Mouse (Mus musculus) stomach, embryonic 16.5 days (tissue): Measurements from ENCODE around the gene Pigk. TPM values are rescaled to one million over a fixed set of nuclear protein-coding genes. Genes with fewer than 3 reads are reported as not detected.
A peak's percentile ranks its signal among the peaks of the same experiment; 100 is the strongest.

ENCODE experiments used
- ATAC-seq: fragments of 200-750 bp; cut with Nextera tagmentation; 2 replicates; pipeline ENCODE4 v1.8.0; 2017; ENCODE audit warnings: moderate number of reproducible peaks, moderate TSS enrichment; ENCODE audit not compliant: insufficient read depth, low FRiP score
- H3K27ac ChIP-seq: fragments of 300-500 bp; sonication (generic); 2 replicates; pipeline ENCODE4 v1.5.1; 2014; ENCODE audit warnings: low read length
- H3K27me3 ChIP-seq: fragments of 300-500 bp; sonication (generic); 2 replicates; pipeline ENCODE4 v1.6.1; 2014; ENCODE audit warnings: low read length, control low read depth, mixed read lengths; ENCODE audit not compliant: control insufficient read depth, insufficient read depth
- H3K36me3 ChIP-seq: fragments of 300-500 bp; sonication (generic); 2 replicates; pipeline ENCODE4 v1.6.1; 2014; ENCODE audit warnings: low read length; ENCODE audit not compliant: control insufficient read depth, insufficient read depth
- H3K4me1 ChIP-seq: fragments of 300-500 bp; sonication (generic); 2 replicates; pipeline ENCODE4 v1.6.1; 2014; ENCODE audit warnings: low read length, control low read depth, mixed read lengths; ENCODE audit not compliant: control insufficient read depth, insufficient read depth
- H3K4me2 ChIP-seq: fragments of 300-500 bp; sonication (generic); 2 replicates; pipeline ENCODE4 v1.6.1; 2014; ENCODE audit warnings: low read depth, low read length, mixed read lengths
- H3K4me3 ChIP-seq: fragments of 300-500 bp; sonication (generic); replicated peaks from 2 replicates; pipeline ENCODE4 v1.5.1; 2014; ENCODE audit warnings: mild to moderate bottlenecking, low read length
- H3K9ac ChIP-seq: fragments of 300-500 bp; sonication (generic); 2 replicates; pipeline ENCODE4 v1.6.1; 2014; ENCODE audit warnings: low read length
- H3K9me3 ChIP-seq: fragments of 300-500 bp; sonication (generic); replicated peaks from 2 replicates; pipeline ENCODE4 v1.6.1; 2016; ENCODE audit warnings: low read length, control low read depth; ENCODE audit not compliant: control insufficient read depth
- WGBS: fragments of 180-500 bp; shearing (Covaris S2); extraction: QIAGEN DNeasy Blood & Tissue Kit; methylation state at CpG from one replicate; pipeline ENCODE4 v1.1.7; 2014; 5-methylcytosine and 5-hydroxymethylcytosine counted together
- polyA plus RNA-seq: library from polyadenylated mRNA; unstranded; fragments of >200 nt; fragmentation: Nextera tagmentation; extraction: Ambion mirVana; gene quantifications from 2 replicates; pipeline ENCODE4 v1.2.1, GENCODE M21; 2015

Gene Pigk
- polyA plus RNA-seq, 1 experiment from 2014 or later, result 39.0 TPM

DNA sequence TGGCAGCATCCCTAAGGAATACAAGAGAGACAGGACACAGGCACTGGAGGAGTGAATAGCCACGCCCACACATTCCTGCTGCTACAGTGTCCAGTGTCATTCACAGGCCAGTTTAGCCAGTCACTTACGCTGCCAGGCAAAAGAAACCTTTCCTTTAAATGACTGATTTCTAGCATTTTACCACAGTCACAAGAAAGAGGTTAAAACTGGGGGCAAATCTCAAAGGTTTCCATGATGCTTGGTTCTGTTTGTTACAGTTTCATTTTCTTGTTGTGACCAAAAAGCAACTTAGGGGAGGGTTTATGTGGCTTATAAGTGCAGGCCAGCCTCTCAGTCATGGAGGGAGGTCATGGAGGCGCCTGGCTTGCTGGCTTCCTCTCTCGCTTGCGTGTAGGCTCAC lies 193.8 kb downstream of the Pigk start:
- no peaks in the 10 kb centered on the region for H3K9me3 ChIP-seq
- 80% methylated on average over 5 of the region's 5 CpGs for WGBS
- H3K27ac ChIP-seq, result no peak overlapping the region
- H3K4me1 ChIP-seq, result no peaks in the 10 kb centered on the region
- no peaks in the 10 kb centered on the region for H3K27me3 ChIP-seq
- no peak overlapping the region for H3K9ac ChIP-seq
- no peaks in the 10 kb centered on the region for H3K36me3 ChIP-seq
- no peak overlapping the region for H3K4me2 ChIP-seq
- no peak overlapping the region for H3K4me3 ChIP-seq
- no peak for ATAC-seq

DNA sequence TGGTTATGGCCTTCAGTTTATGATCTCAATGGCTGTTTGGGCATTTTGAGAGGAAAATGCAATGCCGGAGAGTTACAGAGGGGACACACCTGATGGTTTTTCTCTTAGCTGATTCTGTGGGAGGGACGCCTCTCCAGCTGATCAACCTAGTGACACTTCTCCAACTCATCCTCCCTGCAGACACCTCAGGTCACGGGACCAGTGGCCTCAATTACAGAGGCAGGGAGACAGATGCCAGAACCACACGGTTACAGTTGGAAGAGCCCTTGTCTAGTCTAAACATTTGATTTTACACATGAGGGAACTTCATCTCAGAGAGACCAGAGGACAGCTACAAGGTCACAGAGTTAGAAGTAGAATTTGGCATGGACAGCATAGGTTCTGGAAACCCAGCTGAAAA lies 197.7 kb downstream of the Pigk start:
- H3K27ac ChIP-seq, result 0 out of 2 replicates have a peak overlapping the region, but pooled peaks have one; percentile 8
- H3K36me3 ChIP-seq, result no peaks in the 10 kb centered on the region
- no peaks in the 10 kb centered on the region for H3K27me3 ChIP-seq
- no peaks in the 10 kb centered on the region for H3K4me1 ChIP-seq
- 72% methylated on average over 4 of the region's 4 CpGs for WGBS
- no peak overlapping the region for H3K9ac ChIP-seq
- no peak overlapping the region for H3K4me3 ChIP-seq
- ATAC-seq, result no peak
- no peaks in the 10 kb centered on the region for H3K9me3 ChIP-seq
- H3K4me2 ChIP-seq, result no peak overlapping the region

GRCm38 (mm10) chr3:152912216-152913101 lies 198.6 kb downstream of the Pigk start:
- Histone ChIP-seq H3K4me1 (no peaks in the 10 kb centered on the region), H3K9ac (no peak overlapping the region), H3K4me2 (no peak overlapping the region), H3K27ac (0 out of 2 replicates have a peak overlapping the region, but pooled peaks have one; percentile 8), H3K36me3 (no peaks in the 10 kb centered on the region), H3K4me3 (no peak overlapping the region), H3K9me3 (no peaks in the 10 kb centered on the region), H3K27me3 (no peaks in the 10 kb centered on the region)
- peak; percentile 53 for ATAC-seq
- 78% methylated on average over 23 of the region's 23 CpGs for WGBS

DNA sequence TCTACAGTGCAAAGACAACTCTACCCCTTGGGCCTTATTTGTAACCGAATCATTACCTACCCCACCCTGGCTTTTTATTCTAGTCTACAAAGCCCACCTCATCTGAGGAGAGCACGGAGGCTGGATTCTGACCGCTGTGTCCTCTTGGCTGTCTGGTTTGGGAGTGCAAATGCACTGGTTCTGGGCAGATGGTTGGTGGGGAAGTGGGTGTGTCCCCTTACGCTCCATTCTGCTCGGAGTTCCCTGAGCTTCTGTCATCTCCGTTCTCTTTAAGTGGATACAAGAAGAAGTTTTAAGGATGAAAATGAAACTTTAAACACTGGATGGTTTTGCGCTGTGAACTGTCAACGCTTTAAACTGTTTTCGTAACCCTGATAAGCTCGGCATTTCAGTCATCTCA lies 199.2 kb downstream of the Pigk start:
- no peak overlapping the region for H3K9ac ChIP-seq
- H3K4me2 ChIP-seq, result no peak overlapping the region
- H3K4me1 ChIP-seq, result no peaks in the 10 kb centered on the region
- ATAC-seq, result no peak
- H3K4me3 ChIP-seq, result no peak overlapping the region
- H3K36me3 ChIP-seq, result no peaks in the 10 kb centered on the region
- H3K27me3 ChIP-seq, result no peaks in the 10 kb centered on the region
- H3K27ac ChIP-seq, result 0 out of 2 replicates have a peak overlapping the region, but pooled peaks have one; percentile 2
- 80% methylated on average over 10 of the region's 10 CpGs for WGBS
- no peaks in the 10 kb centered on the region for H3K9me3 ChIP-seq

GRCm38 (mm10) chr3:152913625-152914024 lies 199.7 kb downstream of the Pigk start:
- no peak for ATAC-seq
- no peaks in the 10 kb centered on the region for H3K36me3 ChIP-seq
- H3K27ac ChIP-seq, result no peak overlapping the region
- no peaks in the 10 kb centered on the region for H3K27me3 ChIP-seq
- 89% methylated on average over 3 of the region's 3 CpGs for WGBS
- no peaks in the 10 kb centered on the region for H3K9me3 ChIP-seq
- no peaks in the 10 kb centered on the region for H3K4me1 ChIP-seq
- H3K4me3 ChIP-seq, result no peak overlapping the region
- no peak overlapping the region for H3K9ac ChIP-seq
- H3K4me2 ChIP-seq, result no peak overlapping the region

DNA sequence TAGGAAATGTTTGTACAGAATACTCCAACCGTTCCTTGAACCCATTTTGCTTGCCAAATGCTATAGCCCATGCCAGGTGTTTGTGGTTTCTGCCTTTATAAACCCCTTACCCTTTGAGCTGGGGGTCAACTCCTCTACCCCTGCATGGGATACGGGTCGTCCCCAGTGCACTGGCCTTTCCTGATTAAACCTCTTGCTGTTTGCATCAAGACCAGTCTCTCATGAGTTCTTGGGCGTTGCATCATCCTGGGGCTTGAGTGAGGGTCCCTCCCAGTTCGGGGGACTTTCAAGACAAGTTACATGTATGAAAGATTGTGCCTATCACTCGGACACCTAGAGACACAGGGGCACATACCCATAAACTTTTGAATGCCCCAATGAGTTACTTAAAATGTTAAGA lies 200.5 kb downstream of the Pigk start:
- no peak for ATAC-seq
- 71% methylated on average over 6 of the region's 6 CpGs for WGBS
- Histone ChIP-seq H3K4me3 (no peak overlapping the region), H3K4me2 (no peak overlapping the region), H3K9ac (no peak overlapping the region), H3K36me3 (no peaks in the 10 kb centered on the region), H3K9me3 (no peaks in the 10 kb centered on the region), H3K4me1 (no peaks in the 10 kb centered on the region), H3K27me3 (no peaks in the 10 kb centered on the region), H3K27ac (no peak overlapping the region)

- 78% methylated on average over 8 of the region's 8 CpGs for WGBS
Measured at GRCm38 (mm10) chr3:152917579-152917978, 203.7 kb downstream of the Pigk start.

DNA sequence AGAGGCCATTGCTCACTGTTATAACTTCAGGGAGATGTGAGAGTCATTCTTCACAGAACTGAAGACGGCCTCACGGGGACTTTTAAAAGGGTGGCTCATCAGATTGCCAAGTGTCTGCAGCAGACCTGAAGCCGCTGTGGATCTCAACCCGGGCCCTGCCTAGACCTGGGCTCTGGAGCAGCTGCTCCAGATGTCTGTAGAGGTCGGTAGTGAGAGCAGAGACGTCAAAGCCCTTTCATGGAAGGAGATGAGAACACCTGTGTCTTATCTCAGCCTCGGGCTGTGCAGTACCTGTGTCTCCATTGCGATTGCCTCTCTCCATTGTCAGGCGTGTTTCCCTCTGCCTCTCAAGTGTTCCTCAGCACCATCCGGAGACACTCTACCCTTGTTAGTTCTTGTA lies 205.2 kb downstream of the Pigk start:
- no peaks in the 10 kb centered on the region for H3K36me3 ChIP-seq
- H3K27ac ChIP-seq, result no peak overlapping the region
- H3K4me3 ChIP-seq, result no peak overlapping the region
- no peak overlapping the region for H3K4me2 ChIP-seq
- WGBS, result 58% methylated on average over 10 of the region's 10 CpGs
- H3K9ac ChIP-seq, result no peak overlapping the region
- no peaks in the 10 kb centered on the region; the same call in 1 of the 2 replicates for H3K4me1 ChIP-seq
- no peak for ATAC-seq
- H3K27me3 ChIP-seq, result no peaks in the 10 kb centered on the region
- no peaks in the 10 kb centered on the region for H3K9me3 ChIP-seq

More at GRCm38 (mm10) chr3:152917579-152917978, 203.7 kb downstream of the Pigk start:
- no peak overlapping the region for H3K27ac ChIP-seq
- no peak overlapping the region for H3K4me2 ChIP-seq
- ATAC-seq, result no peak
- H3K9ac ChIP-seq, result no peak overlapping the region
- no peaks in the 10 kb centered on the region for H3K27me3 ChIP-seq
- no peak overlapping the region for H3K4me3 ChIP-seq
- H3K36me3 ChIP-seq, result no peaks in the 10 kb centered on the region
- H3K4me1 ChIP-seq, result no peaks in the 10 kb centered on the region
- no peaks in the 10 kb centered on the region for H3K9me3 ChIP-seq

DNA sequence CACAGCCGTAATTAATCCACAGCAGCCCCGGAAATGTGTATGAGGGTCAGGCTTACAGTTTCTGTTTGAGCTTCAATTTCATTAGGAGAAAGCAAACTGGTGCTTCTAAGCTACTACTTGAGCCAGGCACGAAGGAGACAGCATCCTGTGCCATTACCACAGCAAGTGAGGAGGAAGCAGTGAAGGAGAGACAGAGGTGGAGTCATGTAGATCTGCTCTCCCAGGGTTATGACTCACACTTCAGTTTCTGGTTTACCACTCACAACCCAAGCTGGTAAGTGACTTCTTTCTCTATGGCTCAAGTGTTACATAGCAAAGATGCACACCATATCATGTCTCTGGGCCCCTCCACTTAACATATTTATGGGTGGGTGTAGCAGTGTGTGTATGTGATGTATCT lies 206.5 kb downstream of the Pigk start:
- Histone ChIP-seq H3K27ac (no peak overlapping the region), H3K27me3 (no peaks in the 10 kb centered on the region), H3K4me1 (no peaks in the 10 kb centered on the region; the same call in 1 of the 2 replicates), H3K4me2 (no peak overlapping the region), H3K36me3 (no peaks in the 10 kb centered on the region), H3K9ac (no peak overlapping the region), H3K4me3 (no peak overlapping the region), H3K9me3 (no peaks in the 10 kb centered on the region)
- 69% methylated on average over 3 of the region's 3 CpGs for WGBS
- ATAC-seq, result no peak
